Mouse (Mus musculus) bone marrow macrophage, adult 2 months (primary cell): ENCODE measurements at regions not wholly inside any gene's neighbourhood (a gene's known extent, or its start where the extent isn't known, plus 50 kb on each side); places are given as distances from the start of the nearest gene placed in this dataset.
"Not testable (repeated sequence)": the region's sequence is repeated elsewhere in the genome, so short reads cannot be mapped to it uniquely, and the experiment has no call there.

ENCODE experiments used
- H3K27ac ChIP-seq: 2 replicates; pipeline ENCODE4 v1.5.1; 2012; ENCODE audit warnings: low read depth, low read length; ENCODE audit not compliant: insufficient read depth
- H3K4me1 ChIP-seq: 2 replicates; pipeline ENCODE4 v1.6.1; 2012; ENCODE audit warnings: low read length; ENCODE audit not compliant: control insufficient read depth, insufficient read depth
- H3K4me3 ChIP-seq: 2 replicates; pipeline ENCODE4 v1.5.1; 2012; ENCODE audit warnings: mild to moderate bottlenecking, low read length, moderate library complexity; ENCODE audit not compliant: insufficient read depth
- CTCF ChIP-seq: IDR thresholded peaks from 2 replicates; pipeline ENCODE4 v1.5.1; 2012; ENCODE audit warnings: low read depth, mild to moderate bottlenecking, low read length, moderate library complexity
- POLR2A ChIP-seq: IDR thresholded peaks from 2 replicates; pipeline ENCODE4 v1.6.1; 2012; ENCODE audit warnings: mild to moderate bottlenecking, low read depth, low read length, borderline replicate concordance

DNA sequence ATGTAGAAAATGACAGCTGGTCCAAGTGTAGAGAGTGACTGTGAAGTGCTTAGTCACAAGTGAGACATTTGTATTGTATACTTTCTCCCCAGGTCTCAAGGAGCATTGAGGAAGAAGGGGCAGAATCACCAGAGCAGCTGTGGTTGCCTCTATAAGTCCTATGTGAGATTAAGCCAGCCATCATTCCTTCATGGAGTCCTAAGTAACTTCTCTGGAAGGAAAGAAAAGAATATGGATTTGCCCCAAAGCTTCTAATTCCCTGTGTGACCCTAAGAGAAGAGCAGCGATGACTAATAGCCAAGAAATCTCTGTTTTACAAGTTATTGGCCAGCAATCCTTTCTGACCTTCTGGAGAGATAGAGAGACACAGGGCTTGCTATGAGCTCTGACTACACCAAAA, 856.5 kb downstream of the Gm9195 start:
- TF ChIP-seq CTCF, result no peak
- TF ChIP-seq POLR2A, result no peak
- no peak overlapping the region for H3K27ac ChIP-seq
- no peaks in the 10 kb centered on the region for H3K4me1 ChIP-seq
- no peak overlapping the region for H3K4me3 ChIP-seq

DNA sequence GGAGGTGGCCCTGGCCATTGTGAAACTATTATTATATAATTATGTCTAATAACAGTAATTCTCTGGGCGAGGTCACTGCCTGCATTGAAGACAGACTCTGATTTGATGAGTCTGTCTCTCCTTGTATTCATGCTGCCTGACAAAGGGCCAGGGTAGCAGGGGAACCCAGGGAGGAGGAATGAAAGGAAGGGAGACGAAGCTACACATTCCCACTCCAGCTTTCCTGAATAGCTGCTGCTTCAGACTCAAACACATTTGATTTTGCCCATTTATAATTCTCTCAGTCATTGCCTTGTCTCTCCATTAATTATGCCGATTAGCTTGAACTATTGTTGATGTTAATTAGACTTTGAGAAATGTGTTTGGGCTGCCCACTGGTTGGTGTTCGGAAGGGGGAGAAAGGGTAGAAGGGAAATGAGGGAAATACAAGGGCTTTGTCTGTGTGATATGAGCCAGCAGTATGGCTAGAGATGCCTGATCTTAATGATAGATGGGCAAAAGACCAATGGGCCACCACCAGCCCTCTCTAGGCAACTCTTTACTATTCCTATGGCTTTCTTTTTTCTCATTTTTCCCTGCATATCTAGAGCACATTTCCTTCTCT, 881.8 kb downstream of the Gm9195 start:
- Histone ChIP-seq H3K4me3 (no peak overlapping the region), H3K27ac (no peak overlapping the region), H3K4me1 (no peaks in the 10 kb centered on the region)
- no peak for TF ChIP-seq CTCF

DNA sequence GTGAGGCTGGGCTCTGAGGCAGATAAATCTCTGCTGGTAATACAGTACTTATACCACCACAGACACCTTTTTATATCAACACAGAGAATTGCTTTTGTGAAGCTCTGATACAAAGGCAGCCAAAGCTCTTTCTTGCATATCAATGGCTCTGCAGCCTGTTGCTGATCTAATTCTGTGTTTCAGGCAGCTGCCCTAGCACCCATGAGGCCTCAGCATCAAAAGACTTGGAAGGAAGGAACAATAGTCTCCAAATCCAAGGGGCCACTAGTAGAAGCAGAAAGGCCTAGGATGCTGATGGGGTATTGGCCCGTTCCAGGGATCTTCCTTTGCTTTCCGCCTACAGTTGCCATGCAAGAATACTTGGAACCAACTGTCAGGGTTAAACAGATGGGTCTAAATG, 887.9 kb downstream of the Gm9195 start:
- Histone ChIP-seq H3K4me3 (no peak overlapping the region), H3K4me1 (no peaks in the 10 kb centered on the region), H3K27ac (no peak overlapping the region)
- TF ChIP-seq POLR2A, result no peak
- no peak for TF ChIP-seq CTCF

DNA sequence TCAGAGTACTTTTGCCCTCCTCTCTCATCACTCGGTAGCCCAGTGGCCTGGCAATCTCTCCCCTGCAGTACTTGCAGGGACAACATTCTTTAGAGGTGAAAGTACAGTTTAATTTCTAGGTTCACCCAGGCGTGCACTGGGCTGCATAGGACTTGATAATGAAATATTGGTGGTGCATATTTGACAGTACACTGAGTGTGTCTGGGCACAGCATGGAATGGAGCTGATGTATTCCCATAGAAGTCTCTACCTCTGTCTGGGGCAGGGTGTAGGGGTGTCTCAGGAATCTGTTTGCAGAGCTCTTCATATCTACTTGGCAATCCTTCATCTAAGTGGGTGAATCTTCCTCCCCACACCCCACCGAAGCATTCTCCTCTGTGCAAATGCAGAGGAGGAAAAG, 893.8 kb downstream of the Gm9195 start:
- TF ChIP-seq CTCF, result no peak
- TF ChIP-seq POLR2A, result no peak
- Histone ChIP-seq H3K4me3 (no peak overlapping the region), H3K27ac (no peak overlapping the region), H3K4me1 (no peaks in the 10 kb centered on the region)

DNA sequence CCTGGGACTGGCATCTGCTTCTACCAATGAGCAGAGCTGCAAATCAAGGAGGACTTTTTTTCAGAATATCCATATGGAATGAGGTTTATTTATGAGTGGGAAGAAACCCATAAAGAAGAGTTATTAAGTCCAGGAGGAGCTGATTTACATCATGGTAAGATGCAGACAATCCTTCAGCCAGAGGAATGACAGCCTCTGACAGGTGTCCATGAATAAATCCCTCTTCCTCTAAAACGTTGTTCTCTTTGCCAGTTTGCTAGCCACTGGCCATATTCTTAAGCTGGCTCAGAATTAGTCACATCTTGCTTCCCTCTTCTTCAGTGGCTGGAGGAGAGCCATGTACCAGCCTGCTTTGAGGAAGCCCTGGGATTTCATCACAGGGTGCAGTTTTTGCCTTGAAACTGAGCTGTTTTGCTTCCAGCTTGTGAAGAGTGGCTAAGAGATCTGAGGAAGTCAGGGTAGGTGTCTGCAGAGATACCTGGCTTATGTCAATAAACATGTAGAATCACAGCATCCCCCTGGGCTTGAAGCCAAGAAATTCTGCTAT, 902.9 kb downstream of the Gm9195 start:
- TF ChIP-seq CTCF (no peak), POLR2A (no peak)
- H3K27ac ChIP-seq, result no peak overlapping the region
- no peaks in the 10 kb centered on the region for H3K4me1 ChIP-seq
- H3K4me3 ChIP-seq, result no peak overlapping the region

DNA sequence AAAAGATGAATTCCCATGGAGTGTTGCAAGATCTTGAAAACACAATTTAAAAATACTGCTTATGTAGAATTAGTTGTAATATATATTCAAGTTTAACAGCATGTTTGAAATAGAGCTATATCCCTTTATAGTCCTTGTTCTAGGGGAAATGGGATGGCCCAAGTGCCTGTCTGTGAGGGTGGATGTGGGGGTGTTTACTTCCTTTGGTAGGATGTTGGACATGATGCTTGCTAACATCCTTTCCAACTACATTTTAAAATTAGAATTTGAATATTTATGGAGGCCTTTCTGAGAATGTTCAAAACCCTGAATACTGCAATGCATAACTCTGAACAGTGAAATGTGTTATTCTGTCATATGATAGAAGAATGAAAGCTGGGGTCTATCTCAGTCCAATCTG, 903.6 kb downstream of the Gm9195 start:
- H3K4me3 ChIP-seq, result no peak overlapping the region
- no peak for TF ChIP-seq POLR2A
- no peak for TF ChIP-seq CTCF
- no peaks in the 10 kb centered on the region for H3K4me1 ChIP-seq
- no peak overlapping the region for H3K27ac ChIP-seq

DNA sequence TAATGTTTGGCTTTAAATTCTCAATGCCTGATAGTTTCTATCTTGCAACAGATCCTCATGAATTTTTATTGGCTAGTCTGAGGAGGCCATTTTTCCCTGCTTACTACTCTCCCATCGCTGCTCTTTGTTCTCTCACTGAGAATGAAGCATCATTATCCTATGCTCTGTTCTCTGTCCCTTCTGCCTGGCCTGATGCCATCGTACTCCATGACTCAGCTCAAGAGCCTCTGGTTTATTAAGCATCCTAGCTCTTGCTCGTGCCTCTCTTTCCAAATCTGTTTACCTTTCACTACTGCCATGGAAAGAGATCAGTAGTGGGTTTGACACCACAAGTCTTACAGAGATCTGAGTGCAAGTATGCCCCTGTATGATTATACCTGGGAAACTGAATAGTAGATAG, 926.8 kb downstream of the Gm9195 start:
- Histone ChIP-seq H3K4me3 (no peak overlapping the region), H3K27ac (no peak overlapping the region), H3K4me1 (no peaks in the 10 kb centered on the region)
- TF ChIP-seq POLR2A (no peak), CTCF (no peak)

DNA sequence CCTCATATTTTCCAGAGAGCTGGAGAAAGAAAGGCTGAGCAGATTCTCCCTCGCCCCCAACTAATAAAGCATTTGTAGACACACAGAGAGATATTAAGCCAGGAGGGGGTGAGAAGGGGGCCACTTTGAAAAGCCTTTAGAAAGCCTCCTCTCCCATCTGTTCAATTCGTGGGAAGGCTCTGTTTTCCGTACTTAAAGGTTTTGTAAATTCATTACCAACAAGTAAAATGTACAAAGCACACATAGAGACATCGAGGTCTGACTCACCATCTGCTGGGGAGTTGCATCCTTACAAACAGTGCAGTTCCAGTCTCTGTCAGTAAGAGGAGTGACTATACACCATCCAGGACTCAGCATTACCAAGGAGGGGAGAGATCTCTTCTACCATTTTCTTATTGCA, 929.7 kb downstream of the Gm9195 start:
- TF ChIP-seq POLR2A, result no peak
- TF ChIP-seq CTCF, result no peak
- Histone ChIP-seq H3K4me1 (no peaks in the 10 kb centered on the region), H3K27ac (no peak overlapping the region), H3K4me3 (no peak overlapping the region)

DNA sequence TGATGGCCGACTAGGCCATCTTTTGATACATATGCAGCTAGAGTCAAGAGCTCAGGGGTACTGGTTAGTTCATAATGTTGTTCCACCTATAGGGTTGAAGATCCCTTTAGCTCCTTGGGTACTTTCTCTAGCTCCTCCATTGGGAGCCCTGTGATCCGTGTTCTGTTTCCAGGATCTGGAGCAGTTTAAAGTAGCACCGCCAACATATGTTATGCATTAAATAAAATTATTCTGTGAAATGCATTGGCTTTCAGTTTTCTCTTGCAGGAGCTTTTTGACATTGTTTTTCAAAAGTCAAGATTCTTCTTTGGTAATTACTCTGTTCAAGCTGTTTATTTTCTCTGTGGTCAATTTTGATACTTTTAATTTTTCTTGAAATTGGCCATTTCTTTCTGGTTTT, 937.3 kb downstream of the Gm9195 start:
- H3K4me1 ChIP-seq, H3K4me3 ChIP-seq, H3K27ac ChIP-seq: not testable (repeated sequence)

DNA sequence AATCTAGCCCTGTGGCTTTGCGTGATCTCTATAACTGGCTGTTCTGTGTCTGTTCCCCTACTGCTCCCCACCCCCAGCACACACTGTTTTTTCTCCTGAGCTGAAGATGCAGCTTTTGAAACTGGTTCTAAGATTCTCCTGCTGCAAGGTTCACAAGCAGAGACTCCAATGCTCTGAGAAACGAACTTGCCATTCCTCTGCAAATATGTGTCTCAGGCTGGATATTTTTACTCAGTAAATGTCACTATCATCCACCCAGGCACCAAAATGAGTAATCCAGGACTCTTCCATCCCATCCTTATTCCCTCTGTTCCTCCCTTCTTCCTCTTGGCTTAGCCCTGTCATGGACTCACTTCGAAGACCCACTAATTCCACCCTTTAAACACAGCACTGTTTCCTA, 943.9 kb upstream of the Fam160b2 start:
- Histone ChIP-seq H3K27ac (no peak overlapping the region), H3K4me1 (no peaks in the 10 kb centered on the region), H3K4me3 (no peak overlapping the region)
- TF ChIP-seq CTCF (no peak), POLR2A (no peak)

DNA sequence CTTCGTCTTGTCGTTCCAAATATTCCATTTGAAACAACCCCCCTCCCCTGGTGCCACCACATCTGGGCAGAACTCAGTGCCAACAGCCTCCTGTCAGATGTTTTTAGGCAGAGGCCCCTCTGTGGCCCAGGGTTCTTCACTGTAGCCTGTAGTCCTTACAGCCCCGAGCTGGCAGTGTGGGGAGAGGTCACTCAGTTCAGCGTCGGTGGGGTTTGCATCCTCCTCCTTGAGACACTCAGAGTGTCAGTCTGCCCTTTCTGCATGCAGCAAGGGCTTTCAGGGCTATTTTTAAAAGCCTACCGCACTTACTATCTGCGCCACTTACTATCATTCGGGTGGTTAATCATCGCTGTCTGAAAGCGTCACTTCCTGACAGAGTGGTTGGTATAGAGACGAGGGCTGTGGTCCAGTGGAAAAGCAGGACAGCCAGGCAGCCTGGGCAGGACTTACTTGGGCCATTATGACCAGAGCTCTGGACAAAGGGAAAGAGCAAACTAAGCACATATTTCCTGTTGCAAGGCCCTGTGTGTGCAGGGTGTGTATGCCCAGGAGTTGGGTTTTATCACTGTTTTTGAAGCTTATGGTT, 932.5 kb upstream of the Fam160b2 start:
- Histone ChIP-seq H3K27ac (no peak overlapping the region), H3K4me3 (no peak overlapping the region), H3K4me1 (no peaks in the 10 kb centered on the region)
- TF ChIP-seq POLR2A (no peak), CTCF (no peak)
